Mouse (Mus musculus): ENCODE measurements around the gene Slc22a21.

Gene Slc22a21

DNA sequence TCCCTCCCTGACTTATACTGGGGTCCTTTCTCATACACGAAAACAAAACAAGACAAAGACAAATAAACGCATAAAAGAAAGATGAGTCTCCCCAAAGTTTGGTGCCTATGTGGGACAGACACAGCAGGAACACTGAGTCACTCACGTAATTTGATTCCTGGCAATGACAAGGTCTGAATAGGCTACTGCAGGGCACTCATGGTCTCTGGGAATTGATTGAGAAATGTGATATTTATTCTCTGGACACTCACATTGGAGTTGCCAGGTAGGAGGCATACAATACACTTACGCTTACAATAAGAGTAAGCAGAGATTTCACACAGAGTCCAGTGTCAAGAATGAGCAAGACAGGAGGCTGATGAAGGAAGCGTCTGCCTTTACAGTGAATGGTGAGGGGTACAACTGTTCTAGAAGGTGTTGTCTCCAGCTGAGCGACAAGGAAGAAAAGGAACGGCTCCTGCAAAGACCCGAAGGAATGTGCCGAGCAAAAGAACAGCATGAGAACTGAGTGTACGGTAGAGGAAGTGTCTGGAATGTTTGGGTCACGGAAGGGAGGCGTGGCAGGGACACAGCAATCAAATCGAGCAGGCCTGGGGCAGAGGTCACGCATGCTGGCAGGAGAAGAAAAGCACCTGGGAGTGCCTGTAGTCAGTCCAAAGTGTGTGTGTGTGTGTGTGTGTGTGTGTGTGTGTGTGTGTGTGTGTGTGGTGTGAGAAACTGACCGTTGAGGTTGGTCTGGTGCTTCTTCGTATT lies 76.2 kb downstream of the Slc22a21 start:
- DNase-seq (ENCODE audit: low spot score), result no peak

DNA sequence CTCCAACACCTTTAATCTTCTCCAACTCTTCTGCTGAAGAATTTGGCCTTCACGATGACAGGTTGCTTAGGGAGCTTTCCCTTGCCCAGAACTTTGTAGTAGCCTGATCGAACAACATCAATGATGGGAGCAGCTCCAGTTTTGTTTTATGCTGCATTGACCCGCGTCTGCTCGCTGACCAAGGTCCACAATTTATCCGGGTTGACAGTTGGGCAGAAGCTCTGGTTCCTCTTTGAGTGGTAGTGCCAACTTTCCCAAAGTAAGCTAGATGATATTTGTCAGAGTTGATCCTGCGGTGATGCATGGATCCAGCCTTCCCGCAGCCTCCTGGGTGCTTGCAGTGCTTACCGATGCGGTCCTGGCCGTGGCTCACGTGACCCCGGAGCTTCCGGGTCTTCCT lies 77.4 kb downstream of the Slc22a21 start:
- DNase-seq (ENCODE audit: low spot score), result no peak

DNA sequence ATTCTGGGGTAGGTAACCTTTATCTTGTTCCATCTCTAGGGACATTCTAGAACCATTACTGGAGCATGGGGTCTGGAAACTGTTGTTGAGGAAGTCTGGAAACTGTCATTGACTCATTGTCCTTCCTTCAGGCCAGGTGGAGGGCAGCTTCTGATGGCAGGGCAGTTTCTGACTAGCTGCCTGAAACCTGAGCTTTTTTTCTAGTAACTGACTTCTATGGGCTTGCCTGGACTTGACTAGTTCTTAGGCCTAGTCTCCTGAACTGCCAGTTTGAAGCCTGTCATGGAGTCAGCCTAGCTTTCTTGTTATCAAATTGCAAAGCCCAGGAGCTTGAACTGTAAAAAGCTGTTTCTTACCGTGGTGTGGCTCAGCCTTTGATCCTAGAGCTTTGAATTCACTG lies 79.1 kb downstream of the Slc22a21 start:
- DNase-seq (ENCODE audit: low spot score), result no peak

DNA sequence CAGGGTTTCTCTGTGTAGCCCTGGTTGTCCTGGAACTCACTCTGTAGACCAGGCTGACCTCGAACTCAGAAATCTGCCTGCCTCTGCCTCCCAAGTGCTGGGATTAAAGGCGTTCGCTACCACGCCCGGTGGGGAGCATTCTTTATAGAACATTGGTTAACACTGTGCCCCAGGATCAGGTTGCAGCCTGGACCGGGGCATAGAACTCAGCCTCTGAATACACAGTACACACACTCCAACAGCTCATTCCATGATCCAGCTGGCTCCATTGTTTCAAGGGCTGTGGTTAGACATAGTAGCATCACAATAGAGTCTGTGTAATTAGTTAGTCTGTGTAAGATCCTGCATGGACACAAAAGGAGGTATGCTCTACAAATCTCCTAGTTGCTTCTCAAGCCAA lies 80.2 kb downstream of the Slc22a21 start:
- no peak for DNase-seq (ENCODE audit: low spot score)

Measured in c-Kit-positive CD71-positive TER-119-positive erythroid progenitor cells, embryonic 14.5 days (primary cell).